Mouse (Mus musculus) hindbrain, embryonic 12.5 days (tissue): ENCODE data around the gene Abi2. TPM values are rescaled to one million over a fixed set of nuclear protein-coding genes. Genes with fewer than 3 reads are reported as not detected.
"Not testable (repeated sequence)": the region's sequence is repeated elsewhere in the genome, so short reads cannot be mapped to it uniquely, and the experiment has no call there.

Experiments used
- ATAC-seq: fragments of 200-750 bp; cut with Nextera tagmentation; 2 replicates; pipeline ENCODE4 v1.8.0; 2017; ENCODE audit warnings: moderate TSS enrichment; ENCODE audit not compliant: low FRiP score
- H3K27ac ChIP-seq: fragments of 300-500 bp; sonication (generic); 2 replicates; pipeline ENCODE4 v1.5.1; 2016; ENCODE audit warnings: mild to moderate bottlenecking
- H3K27me3 ChIP-seq: fragments of 300-500 bp; sonication (generic); 2 replicates; pipeline ENCODE4 v1.6.1; 2016; ENCODE audit warnings: mild to moderate bottlenecking
- H3K36me3 ChIP-seq: fragments of 300-500 bp; sonication (generic); 2 replicates; pipeline ENCODE4 v1.6.1; 2016; ENCODE audit warnings: mild to moderate bottlenecking
- H3K4me1 ChIP-seq: fragments of 300-500 bp; sonication (generic); 2 replicates; pipeline ENCODE4 v1.6.1; 2016
- H3K4me2 ChIP-seq: fragments of 300-500 bp; sonication (generic); replicated peaks from 2 replicates; pipeline ENCODE4 v1.6.1; 2016; ENCODE audit warnings: mild to moderate bottlenecking
- H3K4me3 ChIP-seq: fragments of 300-500 bp; sonication (generic); 2 replicates; pipeline ENCODE4 v1.5.1; 2016; ENCODE audit warnings: mild to moderate bottlenecking
- H3K9ac ChIP-seq: fragments of 300-500 bp; sonication (generic); 2 replicates; pipeline ENCODE4 v1.6.1; 2016; ENCODE audit warnings: mild to moderate bottlenecking, moderate library complexity
- H3K9me3 ChIP-seq: fragments of 300-500 bp; sonication (generic); replicated peaks from 2 replicates; pipeline ENCODE4 v1.6.1; 2016; ENCODE audit warnings: mild to moderate bottlenecking
- WGBS: fragments of 180-500 bp; shearing (Covaris S2); methylation state at CpG from one replicate; pipeline ENCODE4 v1.1.7; 2016; 5-methylcytosine and 5-hydroxymethylcytosine counted together
- polyA plus RNA-seq: library from polyadenylated mRNA; unstranded; fragments of >200 nt; fragmentation: Nextera tagmentation; extraction: Ambion mirVana; gene quantifications from 2 replicates; pipeline ENCODE4 v1.2.1, GENCODE M21; 2016

Abi2 gene
- polyA plus RNA-seq, 1 experiment from 2014 or later: 68.3 TPM

DNA sequence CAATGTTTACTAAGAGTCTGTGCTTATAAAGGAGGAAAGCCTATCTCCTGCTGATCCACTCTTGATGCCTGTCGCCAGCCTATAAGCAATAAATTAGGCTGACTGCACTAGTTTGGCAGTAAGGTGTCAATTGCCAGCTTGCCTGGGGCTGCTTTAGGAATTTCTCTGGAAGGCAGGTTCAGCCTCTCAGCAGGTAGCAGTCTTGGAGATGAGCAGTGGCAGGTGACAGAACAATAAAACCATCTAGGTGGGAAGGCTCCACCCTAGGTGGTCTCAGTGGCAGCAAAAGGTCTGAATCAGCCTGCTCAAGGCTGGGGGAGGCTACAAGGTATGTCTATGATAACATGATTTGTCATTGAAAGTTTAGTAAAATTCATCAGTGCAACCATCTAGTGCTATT, 23.1 kb downstream of the Abi2 start:
- H3K27ac ChIP-seq: no peak overlapping the region
- no peaks in the 10 kb centered on the region for H3K4me1 ChIP-seq
- ATAC-seq: no peak
- H3K36me3 ChIP-seq: peaks cover 7% of the 10 kb centered on the region; the same call in 1 of the 2 replicates
- no peak overlapping the region for H3K9ac ChIP-seq
- H3K4me3 ChIP-seq: no peak overlapping the region
- peaks cover 7% of the 10 kb centered on the region; the same call in 1 of the 2 replicates for H3K9me3 ChIP-seq
- H3K4me2 ChIP-seq: no peak overlapping the region
- 23% methylated on average over 1 of the region's 1 CpGs for WGBS
- H3K27me3 ChIP-seq: no peaks in the 10 kb centered on the region

GRCm38 (mm10) chr1:60441438-60441837, 32.0 kb downstream of the Abi2 start:
- WGBS: 81% methylated on average over 5 of the region's 5 CpGs
- not testable (repeated sequence) for H3K4me2 ChIP-seq, H3K9me3 ChIP-seq, H3K27ac ChIP-seq, H3K4me3 ChIP-seq, ATAC-seq, H3K27me3 ChIP-seq, H3K4me1 ChIP-seq, H3K9ac ChIP-seq
- peaks cover 11% of the 10 kb centered on the region for H3K36me3 ChIP-seq

- Histone ChIP-seq H3K9me3 (no peaks in the 10 kb centered on the region), H3K4me3 (no peak overlapping the region), H3K4me1 (no peaks in the 10 kb centered on the region), H3K36me3 (peaks cover 24% of the 10 kb centered on the region), H3K27me3 (no peaks in the 10 kb centered on the region), H3K4me2 (no peak overlapping the region), H3K27ac (no peak overlapping the region), H3K9ac (no peak overlapping the region)
- no peak for ATAC-seq
- 86% methylated on average over 12 of the region's 12 CpGs for WGBS
These were observed 37.6 kb downstream of the Abi2 start for GRCm38 (mm10) chr1:60447067-60447466.

DNA sequence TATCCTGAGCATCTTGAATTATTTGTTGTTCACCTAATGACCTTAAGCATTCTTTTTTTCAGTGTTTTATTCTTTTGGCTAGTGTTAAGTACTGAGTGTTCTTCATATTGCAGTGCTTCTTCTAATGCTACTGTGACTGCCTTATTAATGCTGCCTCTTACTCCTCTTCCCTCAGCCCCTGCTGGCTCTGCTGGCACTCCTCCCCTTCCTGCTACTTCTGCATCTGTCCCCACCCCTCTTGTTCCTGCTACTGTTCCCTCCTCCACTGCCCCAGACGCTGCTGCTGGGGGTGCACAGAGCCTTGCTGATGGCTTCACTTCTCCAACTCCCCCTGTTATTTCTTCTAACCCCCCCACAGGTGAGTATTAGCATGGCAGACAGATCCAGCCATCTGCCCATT, 40.5 kb downstream of the Abi2 start:
- H3K4me1 ChIP-seq: no peaks in the 10 kb centered on the region
- H3K27ac ChIP-seq: no peak overlapping the region
- H3K4me3 ChIP-seq: no peak overlapping the region
- H3K9ac ChIP-seq: no peak overlapping the region
- H3K36me3 ChIP-seq: peaks cover 30% of the 10 kb centered on the region
- no peaks in the 10 kb centered on the region for H3K27me3 ChIP-seq
- 56% methylated on average over 1 of the region's 1 CpGs for WGBS
- H3K9me3 ChIP-seq: no peaks in the 10 kb centered on the region
- H3K4me2 ChIP-seq: no peak overlapping the region
- no peak for ATAC-seq

GRCm38 (mm10) chr1:60460623-60461022, 51.2 kb downstream of the Abi2 start:
- no peak overlapping the region for H3K4me2 ChIP-seq
- H3K4me3 ChIP-seq: no peak overlapping the region
- no peak for ATAC-seq
- H3K4me1 ChIP-seq: no peaks in the 10 kb centered on the region
- WGBS: 92% methylated on average over 1 of the region's 1 CpGs
- no peak overlapping the region for H3K27ac ChIP-seq
- H3K36me3 ChIP-seq: peaks cover 23% of the 10 kb centered on the region; the same call in 1 of the 2 replicates
- no peak overlapping the region for H3K9ac ChIP-seq
- no peaks in the 10 kb centered on the region for H3K9me3 ChIP-seq
- no peaks in the 10 kb centered on the region for H3K27me3 ChIP-seq

- 84% methylated on average over 2 of the region's 2 CpGs for WGBS
- peaks cover 34% of the 10 kb centered on the region for H3K36me3 ChIP-seq
- H3K4me1 ChIP-seq: no peaks in the 10 kb centered on the region
These were observed 60.1 kb downstream of the Abi2 start for GRCm38 (mm10) chr1:60469491-60469890.

GRCm38 (mm10) chr1:60470541-60470940, 61.1 kb downstream of the Abi2 start:
- Histone ChIP-seq H3K27ac (no peak overlapping the region), H3K4me1 (no peaks in the 10 kb centered on the region), H3K4me2 (no peak overlapping the region), H3K27me3 (no peaks in the 10 kb centered on the region), H3K4me3 (no peak overlapping the region), H3K36me3 (peaks cover 25% of the 10 kb centered on the region), H3K9ac (no peak overlapping the region), H3K9me3 (no peaks in the 10 kb centered on the region)
- 95% methylated on average over 7 of the region's 7 CpGs for WGBS
- ATAC-seq: no peak

More at GRCm38 (mm10) chr1:60469491-60469890, 60.1 kb downstream of the Abi2 start:
- H3K9me3 ChIP-seq: no peaks in the 10 kb centered on the region
- no peak overlapping the region for H3K4me2 ChIP-seq
- no peak for ATAC-seq
- no peak overlapping the region for H3K27ac ChIP-seq
- H3K4me3 ChIP-seq: no peak overlapping the region
- no peaks in the 10 kb centered on the region for H3K27me3 ChIP-seq
- no peak overlapping the region for H3K9ac ChIP-seq

DNA sequence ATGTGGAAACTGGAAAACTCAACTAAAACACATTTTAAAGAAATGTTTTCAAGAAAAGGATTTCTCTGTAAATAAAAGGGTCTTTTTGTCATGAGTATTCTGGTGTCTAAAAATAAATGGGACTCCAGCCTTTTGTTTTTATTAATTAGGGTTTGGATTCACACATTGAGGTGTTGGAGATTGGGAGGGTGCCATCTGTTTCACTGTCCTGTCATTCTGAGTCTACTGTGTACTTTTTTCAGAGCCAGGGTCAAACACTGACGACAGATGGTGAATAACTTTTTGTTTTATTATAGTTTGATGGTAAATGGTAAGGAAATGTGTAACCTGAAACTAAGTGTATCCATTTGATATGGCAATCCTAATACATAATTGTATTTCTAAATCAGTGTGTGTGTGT, 72.1 kb downstream of the Abi2 start:
- Histone ChIP-seq H3K27me3 (no peaks in the 10 kb centered on the region), H3K4me3 (no peak overlapping the region), H3K4me2 (no peak overlapping the region), H3K9me3 (no peaks in the 10 kb centered on the region), H3K27ac (no peak overlapping the region), H3K36me3 (peaks cover 37% of the 10 kb centered on the region), H3K4me1 (no peaks in the 10 kb centered on the region), H3K9ac (no peak overlapping the region)
- no peak for ATAC-seq
- WGBS: 54% methylated on average over 1 of the region's 1 CpGs

DNA sequence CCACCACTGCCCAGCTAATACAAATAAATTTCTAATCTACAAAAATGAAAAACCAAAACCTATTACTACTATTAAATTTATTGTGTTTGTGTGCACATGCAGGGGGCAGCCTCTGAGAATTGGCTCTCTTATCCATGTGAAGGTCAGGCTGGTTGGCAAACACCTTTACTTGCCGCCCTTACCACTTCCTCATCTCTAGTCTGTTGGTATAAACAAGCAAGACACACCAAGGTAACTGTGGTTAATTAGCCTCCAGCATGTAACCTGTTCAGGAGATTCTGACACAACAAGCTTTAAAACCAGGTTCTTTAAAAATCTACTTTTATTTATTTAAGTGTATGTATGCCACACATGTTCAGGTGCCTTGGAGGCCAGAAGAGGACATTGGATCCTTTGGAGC, 73.5 kb downstream of the Abi2 start:
- Histone ChIP-seq H3K9me3 (no peaks in the 10 kb centered on the region), H3K4me3 (no peak overlapping the region), H3K36me3 (peaks cover 30% of the 10 kb centered on the region), H3K4me1 (no peaks in the 10 kb centered on the region), H3K27ac (no peak overlapping the region), H3K27me3 (no peaks in the 10 kb centered on the region), H3K9ac (no peak overlapping the region), H3K4me2 (no peak overlapping the region)
- no peak for ATAC-seq
- 93% methylated on average over 1 of the region's 1 CpGs for WGBS

DNA sequence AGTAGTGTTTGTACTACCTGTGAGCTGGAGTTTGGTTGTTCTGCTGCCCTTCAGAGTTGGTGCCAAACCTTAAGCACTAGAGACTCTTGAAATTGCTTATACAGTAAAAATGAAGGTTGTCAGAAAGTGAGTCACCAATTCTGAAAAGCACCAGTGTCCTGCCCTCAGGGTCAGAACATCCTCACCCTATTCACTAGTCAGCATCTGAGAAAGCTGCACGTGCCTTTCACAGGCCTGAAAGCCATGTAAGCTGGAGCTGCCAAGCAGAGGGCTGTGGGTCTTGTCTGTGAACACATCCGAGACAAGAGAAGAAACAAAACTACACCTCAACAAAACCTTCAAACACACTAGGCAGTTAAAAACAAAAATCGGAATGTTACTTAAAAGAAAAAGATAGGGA, 76.2 kb downstream of the Abi2 start:
- no peak for ATAC-seq
- WGBS: 81% methylated on average over 3 of the region's 3 CpGs
- no peak overlapping the region for H3K4me3 ChIP-seq

DNA sequence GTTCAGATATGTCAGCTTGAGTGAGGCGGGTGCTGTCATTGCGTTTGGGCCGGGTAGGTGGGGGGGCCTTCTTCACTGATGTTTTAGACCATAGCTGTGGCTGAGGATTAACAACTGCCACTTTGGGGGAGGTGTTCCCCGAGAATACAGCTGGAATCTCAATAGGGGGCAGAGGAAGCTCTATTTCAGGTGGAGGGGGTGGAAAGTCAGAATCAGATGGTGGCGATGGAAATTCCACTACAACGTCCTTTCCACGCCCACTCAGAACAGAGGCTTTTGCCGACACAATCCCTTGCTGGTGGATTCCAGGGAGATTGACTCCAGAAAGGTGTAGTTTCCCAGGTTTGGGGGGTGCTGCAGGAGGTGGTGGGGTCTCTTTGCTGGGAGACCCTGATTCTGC, 79.2 kb downstream of the Abi2 start:
- Histone ChIP-seq H3K4me1 (no peaks in the 10 kb centered on the region), H3K36me3 (peaks cover 59% of the 10 kb centered on the region), H3K27me3 (no peaks in the 10 kb centered on the region), H3K9me3 (no peaks in the 10 kb centered on the region), H3K27ac (no peak overlapping the region), H3K4me2 (no peak overlapping the region), H3K4me3 (no peak overlapping the region), H3K9ac (no peak overlapping the region)
- no peak for ATAC-seq
- WGBS: 78% methylated on average over 8 of the region's 8 CpGs

More for the DNA sequence above, 76.2 kb downstream of the Abi2 start:
- H3K36me3 ChIP-seq: peaks cover 44% of the 10 kb centered on the region
- no peak overlapping the region for H3K27ac ChIP-seq
- no peaks in the 10 kb centered on the region for H3K4me1 ChIP-seq
- H3K9ac ChIP-seq: no peak overlapping the region
- no peak overlapping the region for H3K4me2 ChIP-seq
- no peaks in the 10 kb centered on the region for H3K9me3 ChIP-seq
- no peaks in the 10 kb centered on the region for H3K27me3 ChIP-seq

- H3K36me3 ChIP-seq: peaks cover 62% of the 10 kb centered on the region
- no peak for ATAC-seq
- no peaks in the 10 kb centered on the region for H3K4me1 ChIP-seq
- 80% methylated on average over 2 of the region's 2 CpGs for WGBS
- H3K9me3 ChIP-seq: no peaks in the 10 kb centered on the region
- H3K9ac ChIP-seq: no peak overlapping the region
- H3K27me3 ChIP-seq: no peaks in the 10 kb centered on the region
- no peak overlapping the region for H3K4me3 ChIP-seq
- H3K27ac ChIP-seq: no peak overlapping the region
- H3K4me2 ChIP-seq: no peak overlapping the region
These were observed 80.2 kb downstream of the Abi2 start for GRCm38 (mm10) chr1:60489660-60490059.

GRCm38 (mm10) chr1:60490510-60490909, 81.1 kb downstream of the Abi2 start:
- Histone ChIP-seq H3K36me3 (peaks cover 68% of the 10 kb centered on the region), H3K9me3 (no peaks in the 10 kb centered on the region), H3K4me2 (no peak overlapping the region), H3K4me1 (no peaks in the 10 kb centered on the region), H3K27ac (no peak overlapping the region), H3K27me3 (no peaks in the 10 kb centered on the region), H3K9ac (no peak overlapping the region), H3K4me3 (no peak overlapping the region)
- no peak for ATAC-seq
- WGBS: 72% methylated on average over 4 of the region's 4 CpGs
